Mouse (Mus musculus): ENCODE measurements around the gene Taf9. TPM values are rescaled to one million over a fixed set of nuclear protein-coding genes. Genes with fewer than 3 reads are reported as not detected.

Gene Taf9
- polyA plus RNA-seq, 1 experiment from 2014 or later = 7.4 TPM

- no peaks in the 10 kb centered on the region for H3K27me3 ChIP-seq (replicated peaks; ENCODE audit: control insufficient read depth, insufficient read depth, low read length)
- no peak overlapping the region for H3K4me3 ChIP-seq (ENCODE audit: low read length)
- peaks cover 25% of the 10 kb centered on the region for H3K36me3 ChIP-seq (ENCODE audit: control insufficient read depth, insufficient read depth, low read length)
- WGBS = 94% methylated on average over 10 of the region's 10 CpGs
- H3K9me3 ChIP-seq (ENCODE audit: control insufficient read depth, low read length) = no peaks in the 10 kb centered on the region
- H3K27ac ChIP-seq (ENCODE audit: low read length) = no peak overlapping the region
- ATAC-seq = no peak
- H3K9ac ChIP-seq (ENCODE audit: low read depth, low read length) = no peak overlapping the region
- H3K4me2 ChIP-seq (ENCODE audit: low read depth, low read length) = no peak overlapping the region
- H3K4me1 ChIP-seq (ENCODE audit: control insufficient read depth, insufficient read depth, low read length) = no peaks in the 10 kb centered on the region
These were observed 47.5 kb downstream of the Taf9 start for GRCm38 (mm10) chr13:100698866-100699265.

GRCm38 (mm10) chr13:100703468-100703867, 52.1 kb downstream of the Taf9 start:
- H3K9ac ChIP-seq (ENCODE audit: low read depth, low read length) = no peak overlapping the region
- ATAC-seq = no peak
- no peaks in the 10 kb centered on the region for H3K9me3 ChIP-seq (ENCODE audit: control insufficient read depth, low read length)
- WGBS = 96% methylated on average over 2 of the region's 2 CpGs
- H3K4me3 ChIP-seq (ENCODE audit: low read length) = no peak overlapping the region
- peaks cover 37% of the 10 kb centered on the region for H3K36me3 ChIP-seq (ENCODE audit: control insufficient read depth, insufficient read depth, low read length)
- H3K4me2 ChIP-seq (ENCODE audit: low read depth, low read length) = no peak overlapping the region
- no peaks in the 10 kb centered on the region for H3K27me3 ChIP-seq (replicated peaks; ENCODE audit: control insufficient read depth, insufficient read depth, low read length)
- no peak overlapping the region for H3K27ac ChIP-seq (ENCODE audit: low read length)
- no peaks in the 10 kb centered on the region for H3K4me1 ChIP-seq (ENCODE audit: control insufficient read depth, insufficient read depth, low read length)

Other genes starting within 250 kb of the Taf9 start
- gene Naip1, start 198.7 kb upstream of the Taf9 start, polyA plus RNA-seq (2015; fragmentation: Nextera tagmentation; extraction: Ambion mirVana) = 9.1 and 15.4 TPM in 2 replicates
- gene Gtf2h2, start 159.0 kb upstream of the Taf9 start, polyA plus RNA-seq (2015; fragmentation: Nextera tagmentation; extraction: Ambion mirVana) = 70.9 and 84.0 TPM in 2 replicates
- gene Ocln, start 98.9 kb upstream of the Taf9 start, polyA plus RNA-seq (2015; fragmentation: Nextera tagmentation; extraction: Ambion mirVana) = 96.4 and 96.9 TPM in 2 replicates
- gene Marveld2, start 34.6 kb upstream of the Taf9 start, polyA plus RNA-seq (2015; fragmentation: Nextera tagmentation; extraction: Ambion mirVana) = 29.5 and 31.6 TPM in 2 replicates
- gene Ak6, start 600 bp upstream of the Taf9 start, polyA plus RNA-seq (2015; fragmentation: Nextera tagmentation; extraction: Ambion mirVana) = 222 and 244 TPM in 2 replicates
- gene Rad17, start 528 bp upstream of the Taf9 start, polyA plus RNA-seq (2015; fragmentation: Nextera tagmentation; extraction: Ambion mirVana) = 14.5 and 15.8 TPM in 2 replicates
- gene Ccdc125, start 18.1 kb downstream of the Taf9 start, polyA plus RNA-seq (2015; fragmentation: Nextera tagmentation; extraction: Ambion mirVana) = 7.2 and 8.7 TPM in 2 replicates
- 71.5 and 78.7 TPM in 2 replicates for gene Cdk7, start 79.4 kb downstream of the Taf9 start, polyA plus RNA-seq (2015; fragmentation: Nextera tagmentation; extraction: Ambion mirVana)
- gene Mrps36, start 93.1 kb downstream of the Taf9 start, polyA plus RNA-seq (2015; fragmentation: Nextera tagmentation; extraction: Ambion mirVana) = 296 and 320 TPM in 2 replicates
- 22.6 and 29.0 TPM in 2 replicates for gene Cenph, start 124.3 kb downstream of the Taf9 start, polyA plus RNA-seq (2015; fragmentation: Nextera tagmentation; extraction: Ambion mirVana)
- 169 and 199 TPM in 2 replicates for gene Ccnb1, start 135.0 kb downstream of the Taf9 start, polyA plus RNA-seq (2015; fragmentation: Nextera tagmentation; extraction: Ambion mirVana)
- gene Slc30a5, start 181.8 kb downstream of the Taf9 start, polyA plus RNA-seq (2015; fragmentation: Nextera tagmentation; extraction: Ambion mirVana) = 59.1 and 70.4 TPM in 2 replicates